Comparison of ENCODE assay signal across 7 mouse cellular contexts in the genomic region with DNA sequence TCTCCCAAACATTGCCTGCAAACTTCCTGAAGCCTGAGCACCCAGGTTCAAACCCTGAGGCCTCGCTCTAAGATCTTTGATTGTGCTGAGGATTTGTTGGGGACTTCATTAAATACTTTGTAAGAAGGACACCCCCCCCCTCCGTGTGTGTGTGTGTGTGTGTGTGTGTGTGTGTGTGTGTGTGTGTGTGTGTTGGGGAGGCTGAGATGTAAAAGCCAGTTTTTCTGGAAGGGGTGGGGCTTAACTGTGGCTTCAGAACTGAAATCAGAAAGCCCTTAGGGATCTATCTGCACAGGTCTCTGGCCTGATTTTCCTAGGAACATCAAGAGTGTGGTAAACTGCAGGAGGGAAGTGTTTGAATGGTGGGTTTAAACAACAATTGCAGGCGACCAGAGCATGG. TPM values are rescaled to one million over a fixed set of nuclear protein-coding genes. Genes with fewer than 3 reads are reported as not detected.
DNase-seq lines count a peak whose midpoint lies in the region; ATAC-seq lines count a peak whose summit lies in the region.

No protein-coding gene starts in this region.

- no peak overlapping the region for H3K9ac ChIP-seq in embryonic facial prominence, embryonic 11.5 days (replicated peaks; ENCODE audit: low read length)
- H3K9ac ChIP-seq in forebrain, embryonic 15.5 days (replicated peaks) = peak overlapping the region; percentile 62; the same call in 1 of the 2 replicates
- H3K9ac ChIP-seq in midbrain, embryonic 13.5 days (replicated peaks) = peak overlapping the region; percentile 77

- peak; percentile 4 for DNase-seq in kidney, postnatal 10 days
- DNase-seq in kidney, adult 11 months = no peak
- peak; percentile 1 for DNase-seq in embryonic facial prominence, embryonic 11.5 days (ENCODE audit: low spot score)
- no peak for DNase-seq in adrenal gland, postnatal 25 days

- peak overlapping the region; percentile 56 for H3K4me3 ChIP-seq in embryonic facial prominence, embryonic 11.5 days (ENCODE audit: low read depth, low read length)
- H3K4me3 ChIP-seq in forebrain, embryonic 15.5 days = peak overlapping the region; percentile 54
- peak overlapping the region; percentile 67 for H3K4me3 ChIP-seq in midbrain, embryonic 13.5 days (replicated peaks)

- H3K27me3 ChIP-seq in embryonic facial prominence, embryonic 11.5 days (ENCODE audit: control insufficient read depth, insufficient read depth, low read length) = peaks cover 28% of the 10 kb centered on the region
- H3K27me3 ChIP-seq in forebrain, embryonic 15.5 days = peaks cover 31% of the 10 kb centered on the region
- H3K27me3 ChIP-seq in midbrain, embryonic 13.5 days = peaks cover 49% of the 10 kb centered on the region

- no peaks in the 10 kb centered on the region for H3K9me3 ChIP-seq in embryonic facial prominence, embryonic 11.5 days (replicated peaks; ENCODE audit: control insufficient read depth, low read length)
- H3K9me3 ChIP-seq in forebrain, embryonic 15.5 days = no peaks in the 10 kb centered on the region
- H3K9me3 ChIP-seq in midbrain, embryonic 13.5 days = no peaks in the 10 kb centered on the region

- WGBS in embryonic facial prominence, embryonic 11.5 days = 27% methylated on average over 3 of the region's 3 CpGs
- 30% methylated on average over 3 of the region's 3 CpGs for WGBS in forebrain, embryonic 15.5 days
- WGBS in midbrain, embryonic 13.5 days = 21% methylated on average over 3 of the region's 3 CpGs

- H3K36me3 ChIP-seq in embryonic facial prominence, embryonic 11.5 days (replicated peaks; ENCODE audit: control insufficient read depth, insufficient read depth, low read depth, low read length) = no peaks in the 10 kb centered on the region
- H3K36me3 ChIP-seq in forebrain, embryonic 15.5 days = no peaks in the 10 kb centered on the region
- no peaks in the 10 kb centered on the region for H3K36me3 ChIP-seq in midbrain, embryonic 13.5 days

- H3K4me2 ChIP-seq in embryonic facial prominence, embryonic 11.5 days (ENCODE audit: low read depth, low read length) = peak overlapping the region; percentile 97
- peak overlapping the region; percentile 98 for H3K4me2 ChIP-seq in forebrain, embryonic 15.5 days (replicated peaks)
- peak overlapping the region; percentile 98 for H3K4me2 ChIP-seq in midbrain, embryonic 13.5 days (replicated peaks)

- ATAC-seq in embryonic facial prominence, embryonic 11.5 days (replicated peaks; ENCODE audit: insufficient number of reproducible peaks, low FRiP score, low TSS enrichment, low read depth) = no peak
- no peak; the same call in none of the 2 replicates for ATAC-seq in forebrain, embryonic 15.5 days (replicated peaks)
- no peak for ATAC-seq in midbrain, embryonic 13.5 days
- no peak for ATAC-seq in erythroblast, adult 5-6 weeks (replicated peaks; ENCODE audit: low FRiP score, poor library complexity, severe bottlenecking)

- no peak overlapping the region for H3K27ac ChIP-seq in embryonic facial prominence, embryonic 11.5 days (replicated peaks; ENCODE audit: low read depth, low read length)
- H3K27ac ChIP-seq in forebrain, embryonic 15.5 days (replicated peaks) = no peak overlapping the region
- no peak overlapping the region for H3K27ac ChIP-seq in midbrain, embryonic 13.5 days

- H3K4me1 ChIP-seq in embryonic facial prominence, embryonic 11.5 days (ENCODE audit: control insufficient read depth, insufficient read depth, low read length) = no peaks in the 10 kb centered on the region; the same call in 1 of the 2 replicates
- H3K4me1 ChIP-seq in forebrain, embryonic 15.5 days = peaks cover 23% of the 10 kb centered on the region
- H3K4me1 ChIP-seq in midbrain, embryonic 13.5 days (replicated peaks) = peaks cover 18% of the 10 kb centered on the region

RNA-seq across cellular contexts. Expression of a gene that starts 2.6 kb away (rescaled TPM):
- polyA plus RNA-seq in embryonic facial prominence, embryonic 11.5 days (2014; fragmentation: Nextera tagmentation; extraction: Ambion mirVana) = 0.24 and 0.31 TPM in 2 replicates
- polyA plus RNA-seq in forebrain, embryonic 15.5 days (2015; fragmentation: Nextera tagmentation; extraction: Ambion mirVana) = 0.84 and 1.3 TPM in 2 replicates
- polyA plus RNA-seq in midbrain, embryonic 13.5 days (2015; fragmentation: Nextera tagmentation; extraction: Ambion mirVana) = 0.78 and 1.2 TPM in 2 replicates
- not detected in 2 replicates for total RNA-seq in erythroblast, adult 5-6 weeks (2015; ENCODE audit: low replicate concordance)
- not detected in 2 replicates for total RNA-seq in erythroblast, adult 5-6 weeks (2017; ENCODE audit: low replicate concordance)
- total RNA-seq in adrenal gland, postnatal 25 days (2021) = 0.15 and 0.19 TPM in 2 replicates

Comparison
In these comparisons a context has a peak if more than half of its experiments do, and no peak if none do; other contexts are left out.
1. DNase-seq: peak in kidney, postnatal 10 days (single experiment) and embryonic facial prominence, embryonic 11.5 days (single experiment); none in kidney, adult 11 months (single experiment) and adrenal gland, postnatal 25 days (single experiment).
2. Peak in every context shown above with its lines, with median percentiles within 50 percentile points of each other: H3K4me2 ChIP-seq and H3K4me3 ChIP-seq.